Mouse (Mus musculus) CD4-positive, CD25-positive, alpha-beta regulatory T cell, adult 2 months (primary cell): ENCODE results near the gene Ripor3.

Experiments used
- DNase-seq: peaks from one replicate; pipeline ENCODE4 v3.0.0-alpha.2; 2012; ENCODE audit warnings: low read depth, low spot score

Ripor3 gene

GRCm38 (mm10) chr2:167989310-167989709 is 21.1 kb downstream of the Ripor3 start:
- DNase-seq, result peak; percentile 45

- DNase-seq, result no peak
Measured at GRCm38 (mm10) chr2:167987640-167988039, 22.8 kb downstream of the Ripor3 start.

- peak; percentile 84 for DNase-seq
Measured at GRCm38 (mm10) chr2:167986762-167987161, 23.7 kb downstream of the Ripor3 start.

- DNase-seq, result peak; percentile 31
Measured at GRCm38 (mm10) chr2:167984946-167985345, 25.5 kb downstream of the Ripor3 start.

- no peak for DNase-seq
Measured at GRCm38 (mm10) chr2:167984371-167984770, 26.0 kb downstream of the Ripor3 start.

- DNase-seq, result peak; percentile 31
Measured at GRCm38 (mm10) chr2:167982646-167983045, 27.8 kb downstream of the Ripor3 start.

GRCm38 (mm10) chr2:167980391-167980790 is 30.0 kb downstream of the Ripor3 start:
- DNase-seq, result no peak

GRCm38 (mm10) chr2:167978271-167978670 is 32.1 kb downstream of the Ripor3 start:
- DNase-seq, result no peak

- DNase-seq, result no peak
Measured at GRCm38 (mm10) chr2:167975746-167976145, 34.7 kb downstream of the Ripor3 start.

- no peak for DNase-seq
Measured at GRCm38 (mm10) chr2:167972809-167973208, 37.6 kb downstream of the Ripor3 start.

- no peak for DNase-seq
Measured at GRCm38 (mm10) chr2:167972146-167972545, 38.3 kb downstream of the Ripor3 start.

GRCm38 (mm10) chr2:167969851-167970541 is 40.4 kb downstream of the Ripor3 start:
- no peak for DNase-seq

GRCm38 (mm10) chr2:167968504-167968903 is 41.9 kb downstream of the Ripor3 start:
- no peak for DNase-seq

GRCm38 (mm10) chr2:167965911-167966310 is 44.5 kb downstream of the Ripor3 start:
- DNase-seq, result no peak

GRCm38 (mm10) chr2:167964320-167964719 is 46.1 kb downstream of the Ripor3 start:
- DNase-seq, result no peak

GRCm38 (mm10) chr2:167963778-167964300 is 46.6 kb downstream of the Ripor3 start:
- no peak for DNase-seq

- DNase-seq, result no peak
Measured at GRCm38 (mm10) chr2:167963176-167963575, 47.2 kb downstream of the Ripor3 start.

- DNase-seq, result no peak
Measured at GRCm38 (mm10) chr2:167962347-167962746, 48.1 kb downstream of the Ripor3 start.

- no peak for DNase-seq
Measured at GRCm38 (mm10) chr2:167960584-167960983, 49.8 kb downstream of the Ripor3 start.

GRCm38 (mm10) chr2:167959996-167960395 is 50.4 kb downstream of the Ripor3 start:
- peak; percentile 55 for DNase-seq

GRCm38 (mm10) chr2:167959384-167959911 is 51.0 kb downstream of the Ripor3 start:
- DNase-seq, result peak; percentile 54

GRCm38 (mm10) chr2:167958843-167959242 is 51.6 kb downstream of the Ripor3 start:
- DNase-seq, result no peak

GRCm38 (mm10) chr2:167958082-167958788 is 52.2 kb downstream of the Ripor3 start:
- DNase-seq, result no peak
